Mouse (Mus musculus) MEL-GATA-1-ER (cell line): Measurements from ENCODE around the gene Tes3-ps.

Experiments used
- DNase-seq: peaks from one replicate; pipeline ENCODE4 v3.0.0-alpha.2; 2012; ENCODE audit warnings: low read depth; ENCODE audit errors: extremely low read depth

Gene Tes3-ps

GRCm38 (mm10) chr13:49492376-49493368 lies at the start of gene Tes3-ps:
TSS of gene Tes3-ps (plus strand) at chr13:49493318.
- DNase-seq, result no peak

- no peak for DNase-seq
Measured at GRCm38 (mm10) chr13:49444451-49444850, 48.7 kb upstream of the Tes3-ps start.

DNA sequence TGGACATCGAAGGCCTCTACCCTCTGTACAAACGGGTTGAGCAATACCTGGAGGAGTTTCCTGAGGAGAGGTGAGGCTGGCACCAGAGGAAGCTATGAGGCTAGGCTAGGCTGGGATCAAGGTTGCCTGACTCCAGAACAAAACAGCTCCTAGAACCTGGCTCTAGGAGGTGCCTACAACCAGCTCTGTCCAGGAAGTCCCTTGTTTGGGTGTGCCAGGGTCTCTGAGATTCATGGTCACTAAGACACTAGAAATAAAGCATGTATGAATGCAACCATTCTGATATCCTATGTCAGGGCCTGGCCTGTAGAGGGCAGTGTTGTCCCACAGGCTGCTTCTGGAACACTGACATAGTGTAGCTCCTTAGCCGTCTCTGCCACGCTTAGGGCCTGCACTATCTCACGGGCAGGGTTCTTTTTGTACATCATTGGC lies 43.8 kb upstream of the Tes3-ps start:
- peak; percentile 54 for DNase-seq

DNA sequence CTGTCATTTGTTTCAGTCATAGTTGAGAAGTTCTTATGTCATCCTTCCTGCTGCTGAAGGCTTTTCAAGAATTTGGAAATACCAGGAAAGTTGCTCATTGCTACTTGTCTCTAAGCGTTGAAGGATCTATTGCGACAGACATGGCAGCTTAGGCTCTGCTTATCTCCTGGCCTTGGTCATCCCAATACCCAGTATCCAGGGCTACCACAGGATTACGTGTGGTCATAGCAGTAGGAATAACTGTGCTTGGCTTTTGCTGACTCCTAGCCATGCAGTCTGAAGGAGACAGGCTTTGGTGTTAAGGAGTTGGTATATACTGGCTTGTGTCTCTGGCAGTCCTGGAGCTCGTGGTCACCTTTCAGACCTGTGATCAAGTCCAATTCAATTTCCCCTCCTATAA lies 32.8 kb upstream of the Tes3-ps start:
- DNase-seq, result no peak

- DNase-seq, result no peak
Measured at GRCm38 (mm10) chr13:49460692-49461414, 32.3 kb upstream of the Tes3-ps start.

DNA sequence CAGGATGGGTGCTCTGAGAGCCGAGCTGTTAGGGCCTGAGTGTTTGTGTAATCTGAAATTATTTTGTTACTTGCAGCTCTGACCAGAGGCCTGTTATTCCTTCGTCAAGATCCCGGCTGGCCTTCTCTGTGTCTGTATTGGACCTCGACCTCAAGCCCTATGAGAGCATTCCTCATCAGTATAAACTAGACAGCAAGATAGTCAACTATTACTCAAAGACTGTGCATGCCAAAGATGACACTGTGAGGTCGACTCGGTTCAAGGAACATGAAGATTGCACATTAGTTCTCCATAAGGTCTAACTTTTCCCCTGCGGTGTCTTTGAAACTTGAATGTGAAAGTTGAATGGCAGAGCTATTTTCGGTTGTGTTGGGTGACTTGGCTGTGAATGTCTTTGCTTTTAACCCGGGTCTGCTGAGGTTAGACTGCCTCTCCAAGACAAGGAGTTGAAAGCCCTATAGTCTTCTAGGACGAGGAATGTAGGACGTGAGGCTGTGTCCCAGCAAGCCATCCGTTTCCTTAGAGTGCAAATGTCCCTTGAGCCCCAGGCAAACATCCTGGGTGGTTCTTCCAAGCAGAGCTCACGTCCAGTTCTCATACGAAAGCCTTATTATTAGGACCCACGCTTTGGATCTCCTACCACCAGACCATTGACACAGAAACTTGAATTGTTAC lies 31.5 kb upstream of the Tes3-ps start:
- no peak for DNase-seq

- no peak for DNase-seq
Measured at GRCm38 (mm10) chr13:49462921-49463320, 30.2 kb upstream of the Tes3-ps start.

DNA sequence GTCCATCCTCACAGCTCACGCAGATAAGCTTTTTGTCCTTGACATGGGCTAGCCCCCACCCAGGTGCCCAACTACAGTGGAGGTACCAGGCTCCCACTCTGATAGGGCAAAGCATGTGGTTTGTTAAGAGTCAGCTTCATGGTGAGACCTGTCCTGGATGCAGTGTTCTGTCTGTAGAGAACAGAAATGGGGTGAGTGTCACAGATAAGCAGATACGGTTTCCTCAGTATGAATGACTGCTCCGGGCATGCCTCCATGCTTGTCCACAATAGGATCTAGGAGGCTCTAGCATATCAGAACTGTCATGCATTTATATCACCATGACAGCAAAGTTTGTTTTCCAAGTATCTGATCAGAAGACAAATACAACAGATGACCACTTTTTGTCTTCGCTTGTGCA lies 27.2 kb upstream of the Tes3-ps start:
- no peak for DNase-seq

DNA sequence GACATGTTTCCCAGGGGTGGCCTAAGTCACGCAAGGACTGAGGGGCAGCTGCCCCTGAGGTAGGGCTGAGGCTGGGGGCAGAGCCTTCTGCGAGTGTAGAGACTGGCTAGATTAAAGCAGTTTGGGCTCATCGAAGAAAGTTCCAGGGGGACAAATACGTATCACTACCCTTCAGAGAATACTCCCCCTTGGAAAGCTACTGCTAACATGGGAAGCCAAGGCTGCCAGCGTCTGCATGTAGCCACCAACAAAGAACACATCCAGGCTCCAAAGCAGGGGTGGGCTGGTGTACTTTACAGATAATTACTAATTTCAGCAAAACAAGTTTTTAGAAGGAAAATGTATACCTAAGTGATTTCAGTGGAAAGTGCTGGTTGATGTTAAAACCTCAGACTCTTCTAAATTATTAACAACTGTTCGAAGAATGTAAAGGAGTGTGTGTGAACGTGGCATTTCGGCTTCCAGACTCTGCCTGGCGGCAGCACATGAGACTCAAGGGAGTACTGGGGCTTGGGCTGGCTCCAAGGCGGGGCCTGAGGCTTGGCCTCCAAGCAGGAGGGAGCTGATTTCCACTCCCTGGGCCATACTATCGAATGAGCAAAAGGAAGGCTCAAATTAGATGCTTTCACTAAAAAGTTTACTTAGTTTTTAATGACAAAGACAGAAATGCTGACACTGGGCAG lies 26.6 kb upstream of the Tes3-ps start:
- DNase-seq, result no peak

- no peak for DNase-seq
Measured at GRCm38 (mm10) chr13:49467585-49467984, 25.5 kb upstream of the Tes3-ps start.

DNA sequence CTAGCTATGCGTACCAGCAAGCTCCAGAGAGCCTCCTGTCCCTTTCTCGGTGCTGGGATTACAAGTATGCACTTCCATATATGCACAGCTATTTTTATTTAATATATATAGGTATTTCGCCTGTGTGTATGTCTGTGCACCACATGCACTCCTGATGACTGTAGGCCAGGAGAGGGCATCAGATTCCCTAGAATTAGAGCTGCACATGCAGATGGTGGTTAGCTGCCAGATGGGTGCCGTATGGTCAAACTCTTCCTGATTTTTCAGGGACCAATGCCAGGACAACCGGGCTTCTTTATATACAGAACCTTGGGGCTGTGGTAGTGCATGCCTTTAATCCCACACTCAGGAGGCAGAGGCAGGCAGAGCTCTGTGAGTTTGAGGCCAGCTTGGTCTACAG lies 24.1 kb upstream of the Tes3-ps start:
- DNase-seq, result no peak

- DNase-seq, result no peak
Measured at GRCm38 (mm10) chr13:49470319-49470718, 22.8 kb upstream of the Tes3-ps start.

GRCm38 (mm10) chr13:49470806-49471205 lies 22.3 kb upstream of the Tes3-ps start:
- no peak for DNase-seq

DNA sequence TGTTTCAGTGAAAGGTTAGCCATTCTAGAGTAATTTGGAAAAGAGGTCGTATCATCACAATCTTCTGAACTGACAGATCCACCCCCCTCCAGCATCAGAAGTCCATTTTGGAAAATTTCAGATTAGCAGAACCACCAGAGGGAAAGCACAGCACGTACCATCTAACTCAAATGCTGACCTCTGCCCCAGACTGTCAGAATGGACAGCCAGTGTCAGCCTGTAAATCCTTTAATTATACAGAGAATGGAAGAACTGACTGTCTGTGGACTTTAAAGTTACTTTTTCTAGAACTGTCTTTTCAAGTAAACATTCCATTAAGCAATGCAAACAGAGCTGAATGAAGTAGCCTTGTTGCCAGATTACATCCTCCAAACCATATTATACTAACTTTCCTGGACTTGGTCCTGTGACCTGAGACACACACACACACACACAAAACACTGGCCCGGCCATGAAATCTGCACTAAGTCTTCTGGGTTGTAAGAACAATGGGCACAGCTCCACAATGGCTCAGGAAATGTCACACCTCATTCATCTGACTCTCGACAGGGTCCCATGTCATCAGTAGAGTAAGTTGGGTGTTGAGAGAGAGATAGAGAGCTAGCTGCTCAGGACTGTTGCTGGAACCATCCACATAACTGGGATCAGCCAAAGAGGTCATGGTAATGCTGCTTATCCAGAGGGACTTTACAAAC lies 21.0 kb upstream of the Tes3-ps start:
- DNase-seq, result no peak

DNA sequence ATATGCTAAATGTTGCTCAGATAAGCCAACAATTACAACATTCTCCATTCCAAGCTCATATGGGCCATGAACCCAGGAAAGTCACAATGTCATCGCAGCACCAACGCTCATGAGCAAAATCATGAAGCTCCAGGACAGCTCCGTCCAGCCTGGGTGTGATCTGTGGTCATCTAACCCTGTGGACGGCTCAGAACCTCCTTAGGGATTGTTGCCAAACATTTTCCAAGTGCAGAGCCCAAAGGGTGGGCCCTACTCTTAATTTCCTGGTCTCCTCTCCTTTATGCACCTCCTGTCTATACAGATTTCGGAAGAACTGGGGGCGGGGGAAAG lies 20.5 kb upstream of the Tes3-ps start:
- no peak for DNase-seq

- DNase-seq, result no peak
Measured at GRCm38 (mm10) chr13:49477887-49478286, 15.2 kb upstream of the Tes3-ps start.

GRCm38 (mm10) chr13:49478851-49479374 lies 14.2 kb upstream of the Tes3-ps start:
- no peak for DNase-seq

DNA sequence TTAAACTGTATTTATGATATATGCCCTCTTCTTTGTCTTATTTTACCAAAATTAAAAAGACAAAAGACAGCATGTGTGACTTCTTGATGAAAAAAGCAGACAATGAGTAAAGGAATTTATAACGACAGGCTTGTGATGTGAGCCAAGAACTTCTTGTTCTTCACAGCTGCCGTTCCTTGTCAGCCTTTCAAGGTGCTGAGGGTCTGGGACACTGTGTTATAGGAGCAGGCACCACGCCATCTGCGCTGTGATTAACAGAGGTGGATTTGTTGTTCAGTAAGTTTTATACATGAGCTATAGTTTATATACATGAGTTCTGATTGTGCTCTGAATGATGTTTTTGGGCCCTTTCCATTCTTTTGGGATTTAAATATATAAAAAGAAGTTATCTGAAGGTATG lies 13.7 kb upstream of the Tes3-ps start:
- no peak for DNase-seq

GRCm38 (mm10) chr13:49480057-49480456 lies 13.1 kb upstream of the Tes3-ps start:
- no peak for DNase-seq

DNA sequence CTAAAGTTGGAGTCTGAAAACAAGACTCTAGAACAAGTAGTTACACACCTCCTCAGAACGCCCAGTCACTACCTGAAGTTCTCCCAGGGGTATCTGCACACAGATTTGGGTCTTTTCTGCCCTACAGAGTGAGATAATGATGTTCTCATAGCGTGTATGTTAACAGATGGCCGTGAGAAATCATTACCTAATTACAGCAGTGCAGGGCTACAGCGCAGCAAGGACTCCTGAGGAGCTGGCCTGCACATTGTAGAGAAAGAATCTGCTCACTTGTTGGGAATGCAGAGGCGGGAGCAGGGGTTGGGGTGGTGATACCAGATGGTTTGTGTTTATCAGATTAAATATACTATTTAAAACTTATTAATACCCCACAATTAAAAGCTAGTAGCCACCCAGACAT lies 12.6 kb upstream of the Tes3-ps start:
- no peak for DNase-seq

- DNase-seq, result no peak
Measured at GRCm38 (mm10) chr13:49485388-49485787, 7.7 kb upstream of the Tes3-ps start.
